Mouse (Mus musculus) hindbrain, embryonic 15.5 days (tissue): Measurements from ENCODE around the gene Dgcr6. TPM values are rescaled to one million over a fixed set of nuclear protein-coding genes. Genes with fewer than 3 reads are reported as not detected.
A peak's percentile ranks its signal among the peaks of the same experiment; 100 is the strongest.
"Not testable (repeated sequence)": the region's sequence is repeated elsewhere in the genome, so short reads cannot be mapped to it uniquely, and the experiment has no call there.

Experiments used
- ATAC-seq: fragments of 200-750 bp; cut with Nextera tagmentation; 2 replicates; pipeline ENCODE4 v1.8.0; 2017; ENCODE audit warnings: low read depth, moderate number of reproducible peaks, moderate TSS enrichment; ENCODE audit not compliant: low FRiP score
- H3K27ac ChIP-seq: fragments of 300-500 bp; sonication (generic); replicated peaks from 2 replicates; pipeline ENCODE4 v1.5.1; 2015; ENCODE audit warnings: mild to moderate bottlenecking, inconsistent platforms
- H3K27me3 ChIP-seq: fragments of 300-500 bp; sonication (generic); 2 replicates; pipeline ENCODE4 v1.6.1; 2015; ENCODE audit warnings: control low read depth, inconsistent platforms
- H3K36me3 ChIP-seq: fragments of 300-500 bp; sonication (generic); 2 replicates; pipeline ENCODE4 v1.6.1; 2015; ENCODE audit warnings: control low read depth, inconsistent platforms
- H3K4me1 ChIP-seq: fragments of 300-500 bp; sonication (generic); replicated peaks from 2 replicates; pipeline ENCODE4 v1.6.1; 2015; ENCODE audit warnings: control low read depth, inconsistent platforms
- H3K4me2 ChIP-seq: fragments of 300-500 bp; sonication (generic); 2 replicates; pipeline ENCODE4 v1.6.1; 2015; ENCODE audit warnings: moderate library complexity, mild to moderate bottlenecking, inconsistent platforms
- H3K4me3 ChIP-seq: fragments of 300-500 bp; sonication (generic); 2 replicates; pipeline ENCODE4 v1.5.1; 2015; ENCODE audit warnings: mild to moderate bottlenecking, inconsistent platforms
- H3K9ac ChIP-seq: fragments of 300-500 bp; sonication (generic); 2 replicates; pipeline ENCODE4 v1.6.1; 2015; ENCODE audit warnings: inconsistent platforms
- H3K9me3 ChIP-seq: fragments of 300-500 bp; sonication (generic); 2 replicates; pipeline ENCODE4 v1.6.1; 2016; ENCODE audit warnings: control low read depth, inconsistent platforms
- WGBS: fragments of 180-500 bp; shearing (Covaris S2); methylation state at CpG from one replicate; pipeline ENCODE4 v1.1.7; 2015; 5-methylcytosine and 5-hydroxymethylcytosine counted together
- polyA plus RNA-seq: library from polyadenylated mRNA; unstranded; fragments of >200 nt; fragmentation: Nextera tagmentation; extraction: Ambion mirVana; gene quantifications from 2 replicates; pipeline ENCODE4 v1.2.1, GENCODE M21; 2015

The Dgcr6 gene
- polyA plus RNA-seq: 155 and 158 TPM in 2 replicates

DNA sequence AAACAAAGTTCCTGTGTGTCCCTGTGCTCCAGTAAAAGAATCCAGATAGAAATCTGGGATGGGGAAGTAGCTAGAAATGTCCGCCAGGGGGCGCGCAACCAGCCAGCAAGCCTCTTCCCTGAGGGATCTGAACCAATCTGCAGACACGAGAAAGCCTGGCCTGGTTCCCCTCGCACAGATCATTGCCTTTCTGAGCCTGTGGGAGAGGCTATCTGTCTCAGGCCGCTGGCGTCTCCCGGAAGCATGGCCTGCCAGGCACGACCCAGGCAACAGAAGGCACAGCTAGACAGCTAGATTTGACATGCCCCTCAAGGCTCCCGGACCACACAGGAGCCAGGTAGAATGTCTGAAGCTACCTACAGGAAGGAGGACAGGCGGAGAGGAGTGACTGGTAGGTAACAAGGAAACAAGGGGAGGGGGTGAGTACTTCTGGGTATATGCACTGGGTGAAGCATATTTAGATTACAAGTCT, at the start of gene Dgcr6:
TSS of gene Dgcr6 (plus strand) at position 130 of the 472 bp plus-strand sequence.
- peak within 1 kb of the TSS; percentile 11 for H3K4me3 ChIP-seq
- peak; percentile 80 for ATAC-seq
- H3K27me3 ChIP-seq: no peaks in the 10 kb centered on the region
- H3K9ac ChIP-seq: no peak within 1 kb of the TSS
- H3K9me3 ChIP-seq: no peaks in the 10 kb centered on the region
- WGBS: 10% methylated on average over 11 of the region's 11 CpGs
- H3K36me3 ChIP-seq: no peaks in the 10 kb centered on the region
- peak within 1 kb of the TSS; percentile 44 for H3K4me2 ChIP-seq
- H3K4me1 ChIP-seq: peaks cover 4% of the 10 kb centered on the region
- H3K27ac ChIP-seq: peak within 1 kb of the TSS; percentile 50

GRCm38 (mm10) chr16:18004589-18004988, 48.1 kb upstream of the Dgcr6 start:
- 76% methylated on average over 5 of the region's 5 CpGs for WGBS
- no peaks in the 10 kb centered on the region for H3K27me3 ChIP-seq
- ATAC-seq: no peak

DNA sequence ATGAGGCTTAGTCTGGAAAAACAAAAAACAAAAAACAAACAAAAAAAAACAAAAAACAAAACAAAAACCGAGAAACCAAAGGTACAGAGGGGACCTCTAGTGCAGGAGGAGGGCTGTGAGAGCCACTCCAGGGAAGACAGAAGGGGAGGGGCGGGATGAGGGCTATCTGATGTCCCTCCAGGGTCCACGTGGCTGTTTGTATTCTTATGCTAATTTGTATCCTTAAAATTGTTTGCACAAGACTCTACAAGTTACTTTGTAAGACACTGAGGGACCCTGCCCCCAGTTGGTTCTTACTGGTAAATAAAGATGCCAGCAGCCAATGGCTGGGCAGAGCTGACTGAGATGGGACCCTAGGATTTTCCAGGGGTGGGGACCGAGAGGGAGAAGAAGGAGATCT, 45.6 kb upstream of the Dgcr6 start:
- H3K4me1 ChIP-seq: no peaks in the 10 kb centered on the region
- H3K4me3 ChIP-seq: no peak overlapping the region
- H3K36me3 ChIP-seq: no peaks in the 10 kb centered on the region
- no peak overlapping the region for H3K27ac ChIP-seq
- no peak overlapping the region for H3K4me2 ChIP-seq
- no peak overlapping the region for H3K9ac ChIP-seq
- WGBS: 35% methylated on average over 4 of the region's 4 CpGs
- H3K27me3 ChIP-seq: no peaks in the 10 kb centered on the region
- H3K9me3 ChIP-seq: no peaks in the 10 kb centered on the region
- no peak for ATAC-seq

More at GRCm38 (mm10) chr16:18004589-18004988, 48.1 kb upstream of the Dgcr6 start:
- H3K4me1 ChIP-seq: no peaks in the 10 kb centered on the region
- no peak overlapping the region for H3K27ac ChIP-seq
- no peaks in the 10 kb centered on the region for H3K9me3 ChIP-seq
- H3K36me3 ChIP-seq: no peaks in the 10 kb centered on the region
- H3K4me3 ChIP-seq: no peak overlapping the region
- H3K4me2 ChIP-seq: no peak overlapping the region
- no peak overlapping the region for H3K9ac ChIP-seq

- no peaks in the 10 kb centered on the region for H3K36me3 ChIP-seq
- WGBS: 65% methylated on average over 6 of the region's 6 CpGs
- no peak overlapping the region for H3K27ac ChIP-seq
- H3K4me3 ChIP-seq: no peak overlapping the region
- H3K27me3 ChIP-seq: no peaks in the 10 kb centered on the region
- ATAC-seq: no peak
- H3K9ac ChIP-seq: no peak overlapping the region
- H3K4me2 ChIP-seq: no peak overlapping the region
- no peaks in the 10 kb centered on the region for H3K9me3 ChIP-seq
- no peaks in the 10 kb centered on the region for H3K4me1 ChIP-seq
Observed at GRCm38 (mm10) chr16:18011101-18011500, 41.6 kb upstream of the Dgcr6 start.

- H3K36me3 ChIP-seq, H3K4me3 ChIP-seq, H3K27ac ChIP-seq, ATAC-seq, H3K9ac ChIP-seq, H3K9me3 ChIP-seq, H3K4me2 ChIP-seq, H3K4me1 ChIP-seq, H3K27me3 ChIP-seq: not testable (repeated sequence)
- 58% methylated on average over 4 of the region's 4 CpGs for WGBS
Observed at GRCm38 (mm10) chr16:18016482-18016881, 36.2 kb upstream of the Dgcr6 start.

GRCm38 (mm10) chr16:18022780-18023557, 29.7 kb upstream of the Dgcr6 start:
- Histone ChIP-seq H3K4me1 (no peaks in the 10 kb centered on the region), H3K9me3 (no peaks in the 10 kb centered on the region), H3K36me3 (no peaks in the 10 kb centered on the region), H3K4me3 (no peak overlapping the region), H3K9ac (no peak overlapping the region), H3K27me3 (no peaks in the 10 kb centered on the region), H3K27ac (no peak overlapping the region), H3K4me2 (no peak overlapping the region)
- no peak for ATAC-seq
- 70% methylated on average over 8 of the region's 8 CpGs for WGBS

DNA sequence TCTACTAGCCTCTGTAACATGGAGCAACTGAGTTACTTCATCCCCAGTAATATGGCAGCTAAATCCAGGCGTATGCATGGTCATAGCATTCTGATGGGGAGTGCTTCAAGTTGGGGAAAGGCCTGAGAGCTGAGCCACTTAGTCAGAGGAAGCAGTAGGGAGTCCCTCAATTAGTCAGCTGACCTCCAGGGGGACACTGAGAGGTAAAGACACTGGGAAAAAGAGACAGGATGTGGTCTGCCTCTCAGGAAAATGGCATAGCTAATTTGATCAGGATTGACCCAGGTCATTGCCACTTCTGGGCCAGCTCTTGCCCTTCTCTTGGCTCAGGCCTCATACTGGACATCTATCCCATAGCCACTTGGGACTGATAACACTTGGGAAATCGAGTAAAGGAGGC, 25.3 kb upstream of the Dgcr6 start:
- 76% methylated on average over 2 of the region's 2 CpGs for WGBS
- no peak for ATAC-seq
- no peak overlapping the region for H3K9ac ChIP-seq

DNA sequence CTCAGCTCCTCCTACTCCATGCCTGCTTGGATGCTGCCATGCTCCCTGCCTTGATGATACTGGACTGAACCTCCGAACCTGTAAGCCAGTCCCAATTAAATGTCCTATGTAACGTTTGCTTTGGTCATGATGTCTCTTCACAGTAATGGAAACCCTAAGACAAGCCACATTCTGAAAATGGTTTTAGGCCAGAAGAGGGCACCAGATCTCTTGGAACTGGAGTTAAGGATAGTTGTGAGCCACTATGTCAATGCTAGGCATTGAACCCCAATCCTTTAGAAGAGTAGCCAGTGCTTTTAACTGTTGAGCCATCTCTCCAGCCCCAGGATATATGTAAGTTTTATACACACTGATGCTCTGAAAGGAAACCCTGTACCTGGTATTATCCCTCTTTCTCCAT, 20.9 kb upstream of the Dgcr6 start:
- H3K4me1 ChIP-seq: no peaks in the 10 kb centered on the region
- no peaks in the 10 kb centered on the region for H3K36me3 ChIP-seq
- ATAC-seq: no peak
- no peaks in the 10 kb centered on the region for H3K27me3 ChIP-seq
- no peak overlapping the region for H3K27ac ChIP-seq
- no peak overlapping the region for H3K9ac ChIP-seq
- no peak overlapping the region for H3K4me3 ChIP-seq
- no peaks in the 10 kb centered on the region for H3K9me3 ChIP-seq
- H3K4me2 ChIP-seq: no peak overlapping the region
- WGBS: 46% methylated on average over 2 of the region's 2 CpGs

More for the DNA sequence above, 25.3 kb upstream of the Dgcr6 start:
- Histone ChIP-seq H3K9me3 (no peaks in the 10 kb centered on the region), H3K36me3 (no peaks in the 10 kb centered on the region), H3K4me2 (no peak overlapping the region), H3K27ac (no peak overlapping the region), H3K27me3 (no peaks in the 10 kb centered on the region), H3K4me1 (no peaks in the 10 kb centered on the region), H3K4me3 (no peak overlapping the region)

DNA sequence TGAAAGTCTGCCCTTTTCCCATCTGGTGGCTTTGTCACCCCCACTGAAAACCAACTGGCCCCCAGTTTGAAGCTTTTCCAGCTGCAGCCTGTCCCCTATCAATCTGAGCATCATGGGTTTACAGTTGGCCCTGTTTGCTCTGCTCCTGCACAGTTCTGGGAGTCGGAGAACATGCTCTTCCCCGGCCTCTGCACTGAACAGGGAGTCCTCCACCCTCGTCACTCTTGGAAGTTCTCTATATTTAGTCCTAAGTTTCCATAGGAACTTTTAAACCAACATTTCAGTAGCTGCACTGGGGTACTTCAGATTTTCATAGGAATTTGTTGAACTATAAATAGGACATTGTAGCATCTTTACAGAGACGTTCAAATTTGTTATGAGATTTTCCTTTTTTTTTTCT, 19.4 kb upstream of the Dgcr6 start:
- WGBS: 79% methylated on average over 4 of the region's 4 CpGs
- H3K4me2 ChIP-seq: no peak overlapping the region

GRCm38 (mm10) chr16:18034286-18034685, 18.4 kb upstream of the Dgcr6 start:
- Histone ChIP-seq H3K36me3 (no peaks in the 10 kb centered on the region), H3K9ac (no peak overlapping the region), H3K4me3 (no peak overlapping the region), H3K27me3 (no peaks in the 10 kb centered on the region), H3K9me3 (no peaks in the 10 kb centered on the region), H3K4me1 (no peaks in the 10 kb centered on the region), H3K4me2 (no peak overlapping the region), H3K27ac (no peak overlapping the region)
- no peak for ATAC-seq
- 69% methylated on average over 4 of the region's 4 CpGs for WGBS

More for the DNA sequence above, 19.4 kb upstream of the Dgcr6 start:
- no peak overlapping the region for H3K4me3 ChIP-seq
- no peaks in the 10 kb centered on the region for H3K4me1 ChIP-seq
- H3K27ac ChIP-seq: no peak overlapping the region
- H3K9ac ChIP-seq: no peak overlapping the region
- H3K9me3 ChIP-seq: no peaks in the 10 kb centered on the region
- ATAC-seq: no peak
- H3K36me3 ChIP-seq: no peaks in the 10 kb centered on the region
- no peaks in the 10 kb centered on the region for H3K27me3 ChIP-seq

- H3K36me3 ChIP-seq: no peaks in the 10 kb centered on the region
- no peak overlapping the region for H3K27ac ChIP-seq
- ATAC-seq: no peak
- 16% methylated on average over 16 of the region's 16 CpGs for WGBS
- H3K4me2 ChIP-seq: no peak overlapping the region
- no peaks in the 10 kb centered on the region for H3K9me3 ChIP-seq
- H3K4me3 ChIP-seq: no peak overlapping the region
- no peaks in the 10 kb centered on the region for H3K4me1 ChIP-seq
- no peaks in the 10 kb centered on the region for H3K27me3 ChIP-seq
- no peak overlapping the region for H3K9ac ChIP-seq
Observed at GRCm38 (mm10) chr16:18036425-18036955, 16.2 kb upstream of the Dgcr6 start.

DNA sequence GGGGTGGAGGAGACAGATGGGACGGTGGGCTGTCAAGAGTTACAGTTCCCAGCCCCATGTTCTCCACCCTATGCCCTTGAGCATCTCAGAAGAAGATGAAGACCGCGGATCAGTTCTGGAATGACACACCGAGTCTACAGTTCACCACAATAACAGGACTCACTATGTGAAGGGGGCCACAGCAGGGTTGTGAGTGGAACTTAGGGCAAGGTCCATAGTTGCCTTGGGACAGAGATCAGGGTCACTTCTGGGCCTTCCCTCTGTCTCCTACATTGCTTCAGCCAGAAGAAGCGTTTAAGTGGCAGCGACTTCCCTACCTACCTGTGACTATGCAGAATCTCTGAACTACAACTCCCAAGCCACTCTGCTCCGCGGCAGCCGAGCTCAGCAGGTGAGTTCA, 15.6 kb upstream of the Dgcr6 start:
- H3K4me2 ChIP-seq: no peak overlapping the region
- H3K4me3 ChIP-seq: no peak overlapping the region
- no peak overlapping the region for H3K9ac ChIP-seq
- no peak for ATAC-seq
- H3K27ac ChIP-seq: no peak overlapping the region
- no peaks in the 10 kb centered on the region for H3K4me1 ChIP-seq
- WGBS: 55% methylated on average over 9 of the region's 9 CpGs
- H3K9me3 ChIP-seq: no peaks in the 10 kb centered on the region
- H3K27me3 ChIP-seq: no peaks in the 10 kb centered on the region
- no peaks in the 10 kb centered on the region for H3K36me3 ChIP-seq
